Mouse (Mus musculus) ES-E14 (cell line): ENCODE results near the gene Capzb.

Experiments
- CHD2 ChIP-seq: IDR thresholded peaks from 2 replicates; pipeline ENCODE4 v1.6.1; 2014; ENCODE audit warnings: mild to moderate bottlenecking, low read depth, low read length, inconsistent platforms
- ZC3H11A ChIP-seq: IDR thresholded peaks from 2 replicates; pipeline ENCODE4 v1.6.1; 2012; ENCODE audit warnings: low read depth, mild to moderate bottlenecking, inconsistent platforms, low read length, borderline replicate concordance

- TF ChIP-seq ZC3H11A = no peak
- no peak for TF ChIP-seq CHD2
These were observed 736 bp downstream of the Capzb start for GRCm38 (mm10) chr4:139193176-139194093.
